Mouse (Mus musculus) kidney, embryonic 15.5 days (tissue): ENCODE measurements around the gene Sgo2a. TPM values are rescaled to one million over a fixed set of nuclear protein-coding genes. Genes with fewer than 3 reads are reported as not detected.

ENCODE experiments used
- ATAC-seq: fragments of 200-750 bp; cut with Nextera tagmentation; replicated peaks from 2 replicates; pipeline ENCODE4 v1.8.0; 2017; ENCODE audit warnings: moderate TSS enrichment; ENCODE audit not compliant: low FRiP score
- H3K27ac ChIP-seq: fragments of 300-500 bp; sonication (generic); 2 replicates; pipeline ENCODE4 v1.5.1; 2015; ENCODE audit warnings: mild to moderate bottlenecking, inconsistent platforms
- H3K27me3 ChIP-seq: fragments of 300-500 bp; sonication (generic); 2 replicates; pipeline ENCODE4 v1.6.1; 2015; ENCODE audit warnings: inconsistent platforms
- H3K36me3 ChIP-seq: fragments of 300-500 bp; sonication (generic); 2 replicates; pipeline ENCODE4 v1.6.1; 2015; ENCODE audit warnings: inconsistent platforms
- H3K4me1 ChIP-seq: fragments of 300-500 bp; sonication (generic); 2 replicates; pipeline ENCODE4 v1.6.1; 2015; ENCODE audit warnings: inconsistent platforms
- H3K4me2 ChIP-seq: fragments of 300-500 bp; sonication (generic); 2 replicates; pipeline ENCODE4 v1.6.1; 2015; ENCODE audit warnings: moderate library complexity, mild to moderate bottlenecking, inconsistent platforms
- H3K4me3 ChIP-seq: fragments of 300-500 bp; sonication (generic); replicated peaks from 2 replicates; pipeline ENCODE4 v1.5.1; 2015; ENCODE audit warnings: mild to moderate bottlenecking, inconsistent platforms
- H3K9ac ChIP-seq: fragments of 300-500 bp; sonication (generic); 2 replicates; pipeline ENCODE4 v1.6.1; 2015; ENCODE audit warnings: mild to moderate bottlenecking, inconsistent platforms
- H3K9me3 ChIP-seq: fragments of 300-500 bp; sonication (generic); replicated peaks from 2 replicates; pipeline ENCODE4 v1.6.1; 2016; ENCODE audit warnings: inconsistent platforms
- WGBS: fragments of 180-500 bp; shearing (Covaris S2); methylation state at CpG from one replicate; pipeline ENCODE4 v1.1.7; 2015; ENCODE audit warnings: mixed read lengths; 5-methylcytosine and 5-hydroxymethylcytosine counted together
- polyA plus RNA-seq: library from polyadenylated mRNA; unstranded; fragments of >200 nt; fragmentation: Nextera tagmentation; extraction: Ambion mirVana; gene quantifications from 2 replicates; pipeline ENCODE4 v1.2.1, GENCODE M21; 2015

The Sgo2a gene
- polyA plus RNA-seq, 1 experiment from 2014 or later, result 18.0 TPM

GRCm38 (mm10) chr1:58071006-58071405 lies 75.2 kb downstream of the Sgo2a start:
- no peak for ATAC-seq
- WGBS, result 78% methylated on average over 9 of the region's 9 CpGs

DNA sequence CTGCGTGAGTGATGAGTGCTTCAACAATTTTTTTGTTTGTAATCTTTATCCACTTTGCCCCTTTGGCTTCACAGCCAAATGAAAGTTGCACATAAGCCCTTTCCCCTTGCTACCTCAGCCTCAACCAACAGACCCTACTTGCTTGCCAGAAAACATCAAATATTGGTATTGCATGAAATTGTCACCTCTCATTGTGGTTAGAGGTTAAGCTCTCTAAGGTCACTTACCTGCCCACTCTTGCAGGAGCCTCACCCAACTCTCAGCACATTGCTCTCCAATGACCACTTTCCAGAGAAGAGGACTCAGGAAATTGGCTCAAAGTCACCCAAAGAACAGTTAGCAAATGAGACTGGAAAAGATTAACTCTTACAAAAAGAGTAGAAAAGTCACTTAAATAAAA lies 75.7 kb downstream of the Sgo2a start:
- H3K9ac ChIP-seq, result no peak overlapping the region
- no peak overlapping the region for H3K27ac ChIP-seq
- 87% methylated on average over 1 of the region's 1 CpGs for WGBS
- no peaks in the 10 kb centered on the region for H3K27me3 ChIP-seq
- H3K4me1 ChIP-seq, result no peaks in the 10 kb centered on the region
- no peaks in the 10 kb centered on the region for H3K9me3 ChIP-seq
- H3K4me3 ChIP-seq, result no peak overlapping the region
- no peaks in the 10 kb centered on the region for H3K36me3 ChIP-seq
- no peak for ATAC-seq
- H3K4me2 ChIP-seq, result no peak overlapping the region

More at GRCm38 (mm10) chr1:58071006-58071405, 75.2 kb downstream of the Sgo2a start:
- no peaks in the 10 kb centered on the region for H3K36me3 ChIP-seq
- H3K4me3 ChIP-seq, result no peak overlapping the region
- H3K9ac ChIP-seq, result no peak overlapping the region
- no peaks in the 10 kb centered on the region for H3K4me1 ChIP-seq
- H3K4me2 ChIP-seq, result no peak overlapping the region
- no peaks in the 10 kb centered on the region for H3K9me3 ChIP-seq
- no peaks in the 10 kb centered on the region for H3K27me3 ChIP-seq
- no peak overlapping the region for H3K27ac ChIP-seq

GRCm38 (mm10) chr1:58072416-58072815 lies 76.6 kb downstream of the Sgo2a start:
- H3K27me3 ChIP-seq, result no peaks in the 10 kb centered on the region
- H3K4me3 ChIP-seq, result no peak overlapping the region
- no peak overlapping the region for H3K4me2 ChIP-seq
- H3K9ac ChIP-seq, result no peak overlapping the region
- no peaks in the 10 kb centered on the region for H3K4me1 ChIP-seq
- H3K27ac ChIP-seq, result no peak overlapping the region
- no peaks in the 10 kb centered on the region for H3K36me3 ChIP-seq
- no peaks in the 10 kb centered on the region for H3K9me3 ChIP-seq
- WGBS, result 22% methylated on average over 2 of the region's 2 CpGs
- ATAC-seq, result no peak

DNA sequence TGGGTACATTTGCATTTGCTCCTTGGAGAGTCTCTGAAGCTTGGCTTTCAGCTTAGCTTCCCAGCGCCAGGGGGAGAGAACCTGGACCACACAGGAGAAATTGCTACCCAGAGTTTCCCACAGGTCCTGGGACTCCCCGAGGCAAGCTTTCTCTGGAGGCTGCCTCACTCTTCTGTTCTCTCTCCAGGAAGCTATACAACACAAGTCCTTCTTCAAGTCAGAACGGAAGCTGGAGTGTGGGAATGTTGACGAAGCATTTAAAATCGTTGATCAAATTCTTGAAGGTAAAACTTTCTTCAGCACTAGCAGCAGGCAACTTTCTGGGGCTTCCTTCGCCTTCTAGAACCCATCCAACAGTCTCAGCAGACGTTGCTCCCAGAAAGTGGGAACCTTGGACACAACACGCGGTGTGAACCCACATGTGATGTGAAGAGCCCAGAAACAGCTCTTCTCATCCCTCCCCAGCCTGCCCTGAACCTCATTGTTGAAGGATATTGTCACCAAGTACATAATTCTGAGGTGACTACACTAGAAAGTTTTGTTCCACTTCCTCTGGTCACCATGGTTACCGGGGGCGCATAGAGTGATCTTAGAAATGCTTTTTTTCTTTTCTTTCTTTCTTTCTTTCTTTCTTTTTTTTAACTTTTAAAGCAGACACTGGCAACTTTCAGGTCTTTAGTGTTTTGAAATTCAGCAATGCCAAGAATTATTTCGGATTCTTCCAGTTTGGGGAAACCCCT lies 77.4 kb downstream of the Sgo2a start:
- Histone ChIP-seq H3K27me3 (no peaks in the 10 kb centered on the region), H3K4me3 (no peak overlapping the region), H3K9me3 (no peaks in the 10 kb centered on the region), H3K4me2 (no peak overlapping the region), H3K9ac (no peak overlapping the region), H3K27ac (no peak overlapping the region), H3K36me3 (no peaks in the 10 kb centered on the region), H3K4me1 (no peaks in the 10 kb centered on the region)
- WGBS, result 75% methylated on average over 12 of the region's 12 CpGs
- ATAC-seq, result no peak

DNA sequence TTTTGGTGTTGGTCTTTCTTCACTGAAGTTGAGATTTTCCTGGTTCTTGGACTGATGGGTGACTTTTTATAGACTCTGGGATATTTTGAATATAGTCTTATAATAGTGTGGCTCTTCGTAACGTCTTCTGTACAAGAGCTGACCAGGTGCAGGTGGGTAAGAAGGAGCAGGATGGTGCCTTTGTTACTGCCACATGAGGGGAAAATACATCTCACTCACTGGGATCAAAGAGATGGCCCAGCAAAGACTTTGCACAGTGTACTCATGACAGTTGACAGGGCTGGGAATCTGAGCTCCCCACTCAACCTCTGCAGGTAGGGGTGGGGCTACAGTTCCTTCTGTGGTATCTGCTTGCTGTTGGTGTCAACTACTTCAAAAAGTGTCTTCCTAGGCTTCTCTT lies 78.5 kb downstream of the Sgo2a start:
- 92% methylated on average over 2 of the region's 2 CpGs for WGBS
- no peak for ATAC-seq
- H3K36me3 ChIP-seq, result no peaks in the 10 kb centered on the region
- no peak overlapping the region for H3K9ac ChIP-seq
- no peak overlapping the region for H3K4me3 ChIP-seq
- no peak overlapping the region for H3K27ac ChIP-seq
- H3K4me2 ChIP-seq, result no peak overlapping the region
- no peaks in the 10 kb centered on the region for H3K9me3 ChIP-seq
- no peaks in the 10 kb centered on the region for H3K4me1 ChIP-seq
- no peaks in the 10 kb centered on the region for H3K27me3 ChIP-seq

Other genes starting within 250 kb of the Sgo2a start
- gene Spats2l, start 221.8 kb upstream of the Sgo2a start, polyA plus RNA-seq, result 62.3 and 63.8 TPM in 2 replicates
- 15.8 and 16.6 TPM in 2 replicates for gene Kctd18, start 23.0 kb downstream of the Sgo2a start, polyA plus RNA-seq
- gene Aox1, start 34.0 kb downstream of the Sgo2a start, polyA plus RNA-seq, result 0.30 and 0.32 TPM in 2 replicates
- 4.4 and 5.2 TPM in 2 replicates for gene Aox3, start 117.2 kb downstream of the Sgo2a start, polyA plus RNA-seq
- 0.05 and 0.60 TPM in 2 replicates for gene Aox4, start 214.4 kb downstream of the Sgo2a start, polyA plus RNA-seq